Mouse (Mus musculus): ENCODE measurements around the gene Klhl5. TPM values are rescaled to one million over a fixed set of nuclear protein-coding genes. Genes with fewer than 3 reads are reported as not detected.

The Klhl5 gene
- polyA plus RNA-seq, 1 experiment from 2014 or later: 72.0 TPM

DNA sequence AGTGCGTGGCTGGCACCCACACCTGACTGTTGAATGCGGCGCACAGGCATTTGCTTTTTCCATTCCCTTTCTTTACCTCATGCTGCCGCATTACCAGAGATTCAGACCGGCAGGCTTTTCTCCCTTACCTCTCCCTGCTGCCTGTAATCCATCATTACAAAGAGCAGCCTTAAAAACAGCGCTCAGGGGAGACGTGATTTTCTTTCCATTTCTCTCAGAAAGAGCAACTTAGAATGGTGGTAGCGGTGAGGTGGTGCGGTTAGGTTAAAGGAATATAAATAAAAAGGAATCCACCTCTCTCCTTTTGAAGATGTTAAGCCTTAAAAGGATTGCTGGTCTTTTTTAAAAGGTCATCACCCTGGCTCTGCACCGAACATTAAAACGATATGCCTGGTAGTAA is 37.5 kb upstream of the Klhl5 start:
- DNase-seq (ENCODE audit: low spot score): no peak
- Histone ChIP-seq H3K4me2 (replicated peaks; ENCODE audit: low read depth, low read length) (no peak overlapping the region), H3K4me3 (ENCODE audit: low read depth, low read length) (no peak overlapping the region), H3K9ac (replicated peaks; ENCODE audit: low read depth) (no peak overlapping the region), H3K36me3 (ENCODE audit: insufficient read depth, low read length) (no peaks in the 10 kb centered on the region), H3K4me1 (ENCODE audit: insufficient read depth, low read depth, low read length) (no peaks in the 10 kb centered on the region), H3K9me3 (ENCODE audit: low read length) (no peaks in the 10 kb centered on the region), H3K27ac (ENCODE audit: low read length) (no peak overlapping the region), H3K27me3 (replicated peaks; ENCODE audit: insufficient read depth, low read length) (no peaks in the 10 kb centered on the region)
- no peak for TF ChIP-seq EP300 (IDR thresholded peaks at IDR 0.05)
- TF ChIP-seq CTCF (IDR thresholded peaks at IDR 0.05): no peak
- no peak for ATAC-seq
- WGBS: 81% methylated on average over 11 of the region's 11 CpGs

DNA sequence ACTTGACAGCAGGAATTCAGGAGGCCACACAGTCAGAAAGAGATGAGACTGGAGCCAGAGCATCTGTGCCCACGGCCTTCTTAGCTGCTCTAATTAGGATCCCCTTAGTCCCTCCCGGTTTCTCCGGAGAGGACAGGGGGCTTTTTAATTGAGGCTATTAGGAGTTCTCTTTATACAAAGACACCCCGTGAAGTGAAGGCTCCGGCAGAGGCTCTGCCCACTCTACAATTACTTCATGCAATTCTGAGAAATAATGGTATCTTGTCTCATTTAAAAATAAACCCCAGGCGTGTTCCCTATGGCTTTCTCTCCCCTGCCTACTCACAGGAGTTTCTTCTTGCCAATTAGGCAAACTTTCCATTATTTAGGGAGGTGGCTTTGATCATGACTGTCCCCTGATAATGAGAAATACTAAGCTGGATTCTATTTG is 35.6 kb upstream of the Klhl5 start:
- no peak for ATAC-seq
- Histone ChIP-seq H3K36me3 (ENCODE audit: insufficient read depth, low read length) (no peaks in the 10 kb centered on the region), H3K27me3 (replicated peaks; ENCODE audit: insufficient read depth, low read length) (no peaks in the 10 kb centered on the region), H3K27ac (ENCODE audit: low read length) (no peak overlapping the region), H3K9ac (replicated peaks; ENCODE audit: low read depth) (no peak overlapping the region), H3K4me3 (ENCODE audit: low read depth, low read length) (no peak overlapping the region), H3K4me2 (replicated peaks; ENCODE audit: low read depth, low read length) (no peak overlapping the region), H3K9me3 (ENCODE audit: low read length) (no peaks in the 10 kb centered on the region), H3K4me1 (ENCODE audit: insufficient read depth, low read depth, low read length) (no peaks in the 10 kb centered on the region)
- no peak for TF ChIP-seq EP300 (IDR thresholded peaks at IDR 0.05)
- no peak for TF ChIP-seq CTCF (IDR thresholded peaks at IDR 0.05)
- no peak for DNase-seq (ENCODE audit: low spot score)
- WGBS: 72% methylated on average over 6 of the region's 6 CpGs

DNA sequence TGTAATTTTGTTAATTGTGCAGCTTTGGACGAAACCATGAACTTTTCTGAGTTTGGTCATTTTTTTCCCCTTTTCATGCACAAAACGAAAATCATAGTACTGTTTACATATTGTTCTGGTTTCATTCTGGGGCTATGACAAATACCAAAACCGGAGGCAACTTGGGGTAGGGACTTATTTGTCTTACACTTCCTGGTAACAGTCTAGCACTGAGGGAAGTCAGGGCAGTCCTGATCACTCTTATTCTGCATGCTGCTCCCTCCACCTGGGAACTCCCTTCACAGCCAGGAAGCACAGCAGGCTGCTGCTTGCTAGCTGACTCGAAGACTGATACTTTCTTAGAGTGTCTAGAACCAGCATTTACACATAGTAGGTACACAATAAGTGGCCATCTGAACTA is 34.1 kb upstream of the Klhl5 start:
- no peaks in the 10 kb centered on the region for H3K9me3 ChIP-seq (ENCODE audit: low read length)
- H3K9ac ChIP-seq (replicated peaks; ENCODE audit: low read depth): no peak overlapping the region
- no peak overlapping the region for H3K4me2 ChIP-seq (replicated peaks; ENCODE audit: low read depth, low read length)
- no peak overlapping the region for H3K27ac ChIP-seq (ENCODE audit: low read length)
- no peaks in the 10 kb centered on the region for H3K27me3 ChIP-seq (replicated peaks; ENCODE audit: insufficient read depth, low read length)
- DNase-seq (ENCODE audit: low spot score): no peak
- no peaks in the 10 kb centered on the region for H3K36me3 ChIP-seq (ENCODE audit: insufficient read depth, low read length)
- 53% methylated on average over 4 of the region's 4 CpGs for WGBS
- no peak overlapping the region for H3K4me3 ChIP-seq (ENCODE audit: low read depth, low read length)
- no peaks in the 10 kb centered on the region for H3K4me1 ChIP-seq (ENCODE audit: insufficient read depth, low read depth, low read length)
- ATAC-seq: no peak
- TF ChIP-seq CTCF (IDR thresholded peaks at IDR 0.05): no peak
- TF ChIP-seq EP300 (IDR thresholded peaks at IDR 0.05): no peak

DNA sequence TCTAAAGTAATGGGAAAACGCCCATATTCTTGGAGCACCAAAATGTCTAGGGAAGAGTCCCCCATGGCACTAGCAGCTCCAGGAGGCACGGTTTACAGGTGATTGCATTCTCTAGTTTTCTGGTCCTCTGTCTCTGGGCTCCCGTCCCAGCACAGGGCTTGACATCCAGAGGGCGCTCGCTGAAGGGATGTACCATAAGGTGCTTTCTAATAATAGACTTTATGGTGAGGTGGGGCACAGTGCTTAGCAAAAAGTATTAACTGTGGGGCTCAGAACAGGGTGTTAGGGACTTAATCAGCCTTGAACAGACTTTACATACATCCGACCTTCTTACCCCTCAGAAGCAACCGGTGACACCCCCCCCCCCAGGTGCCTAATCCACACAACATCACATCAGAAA is 32.6 kb upstream of the Klhl5 start:
- no peaks in the 10 kb centered on the region for H3K36me3 ChIP-seq (ENCODE audit: insufficient read depth, low read length)
- H3K27me3 ChIP-seq (replicated peaks; ENCODE audit: insufficient read depth, low read length): no peaks in the 10 kb centered on the region
- H3K4me3 ChIP-seq (ENCODE audit: low read depth, low read length): no peak overlapping the region
- H3K9ac ChIP-seq (replicated peaks; ENCODE audit: low read depth): no peak overlapping the region
- no peak for ATAC-seq
- H3K27ac ChIP-seq (ENCODE audit: low read length): no peak overlapping the region
- DNase-seq (ENCODE audit: low spot score): no peak
- no peaks in the 10 kb centered on the region for H3K9me3 ChIP-seq (ENCODE audit: low read length)
- no peaks in the 10 kb centered on the region for H3K4me1 ChIP-seq (ENCODE audit: insufficient read depth, low read depth, low read length)
- TF ChIP-seq CTCF (IDR thresholded peaks at IDR 0.05): peak; percentile 48
- no peak for TF ChIP-seq EP300 (IDR thresholded peaks at IDR 0.05)
- no peak overlapping the region for H3K4me2 ChIP-seq (replicated peaks; ENCODE audit: low read depth, low read length)
- 62% methylated on average over 7 of the region's 7 CpGs for WGBS

DNA sequence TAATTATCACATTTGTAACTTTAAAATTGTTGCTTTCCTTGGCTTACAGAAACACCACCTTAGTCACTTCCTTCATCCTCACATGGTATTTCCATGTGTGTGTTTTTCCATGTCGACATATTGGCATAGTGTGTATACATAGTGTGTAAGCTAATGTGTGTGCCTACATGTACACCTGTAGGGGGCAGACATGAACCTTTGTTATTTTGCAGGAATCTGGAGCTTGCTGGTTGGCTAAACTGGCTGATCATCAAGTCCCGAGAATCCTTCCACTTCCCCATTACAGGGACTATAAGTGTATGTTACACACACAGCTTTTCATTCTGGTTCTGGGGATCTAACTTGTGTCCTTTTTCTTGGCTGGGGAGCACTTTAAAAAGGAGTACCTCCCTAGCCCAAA is 31.3 kb upstream of the Klhl5 start:
- Histone ChIP-seq H3K27ac (ENCODE audit: low read length) (no peak overlapping the region), H3K4me2 (replicated peaks; ENCODE audit: low read depth, low read length) (no peak overlapping the region), H3K9ac (replicated peaks; ENCODE audit: low read depth) (no peak overlapping the region), H3K9me3 (ENCODE audit: low read length) (no peaks in the 10 kb centered on the region), H3K27me3 (replicated peaks; ENCODE audit: insufficient read depth, low read length) (no peaks in the 10 kb centered on the region), H3K36me3 (ENCODE audit: insufficient read depth, low read length) (no peaks in the 10 kb centered on the region), H3K4me1 (ENCODE audit: insufficient read depth, low read depth, low read length) (no peaks in the 10 kb centered on the region), H3K4me3 (ENCODE audit: low read depth, low read length) (no peak overlapping the region)
- DNase-seq (ENCODE audit: low spot score): peak; percentile 38
- no peak for ATAC-seq
- TF ChIP-seq EP300 (IDR thresholded peaks at IDR 0.05) (no peak), CTCF (IDR thresholded peaks at IDR 0.05) (peak; percentile 53)
- 48% methylated on average over 2 of the region's 2 CpGs for WGBS

DNA sequence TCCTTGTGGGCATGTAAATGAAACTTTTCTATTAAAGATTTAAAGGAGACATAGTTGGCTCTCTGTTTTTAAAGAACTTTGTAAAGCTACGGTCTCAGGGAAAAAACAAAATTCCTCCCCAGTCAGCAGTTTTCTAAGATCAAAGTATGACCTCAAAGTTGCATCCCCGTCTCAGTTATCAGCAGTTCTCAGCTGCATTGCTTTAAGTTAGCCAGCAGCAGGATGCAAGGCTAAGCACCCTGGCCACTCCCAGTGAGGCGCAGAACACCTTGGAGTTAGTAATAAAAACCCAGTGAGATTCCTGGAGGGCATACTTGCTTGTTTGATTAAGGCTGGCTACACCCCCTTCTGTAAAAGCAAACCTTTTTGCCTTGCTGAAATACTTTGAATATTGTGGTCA is 30.6 kb upstream of the Klhl5 start:
- Histone ChIP-seq H3K4me1 (ENCODE audit: insufficient read depth, low read depth, low read length) (no peaks in the 10 kb centered on the region), H3K36me3 (ENCODE audit: insufficient read depth, low read length) (no peaks in the 10 kb centered on the region), H3K27ac (ENCODE audit: low read length) (no peak overlapping the region), H3K9me3 (ENCODE audit: low read length) (no peaks in the 10 kb centered on the region), H3K27me3 (replicated peaks; ENCODE audit: insufficient read depth, low read length) (no peaks in the 10 kb centered on the region), H3K4me2 (replicated peaks; ENCODE audit: low read depth, low read length) (no peak overlapping the region), H3K9ac (replicated peaks; ENCODE audit: low read depth) (no peak overlapping the region), H3K4me3 (ENCODE audit: low read depth, low read length) (no peak overlapping the region)
- DNase-seq (ENCODE audit: low spot score) (peak; percentile 45), ATAC-seq (no peak; the same call in 1 of the 2 replicates)
- WGBS: 38% methylated on average over 3 of the region's 3 CpGs
- TF ChIP-seq CTCF (IDR thresholded peaks at IDR 0.05) (no peak), EP300 (IDR thresholded peaks at IDR 0.05) (no peak)

DNA sequence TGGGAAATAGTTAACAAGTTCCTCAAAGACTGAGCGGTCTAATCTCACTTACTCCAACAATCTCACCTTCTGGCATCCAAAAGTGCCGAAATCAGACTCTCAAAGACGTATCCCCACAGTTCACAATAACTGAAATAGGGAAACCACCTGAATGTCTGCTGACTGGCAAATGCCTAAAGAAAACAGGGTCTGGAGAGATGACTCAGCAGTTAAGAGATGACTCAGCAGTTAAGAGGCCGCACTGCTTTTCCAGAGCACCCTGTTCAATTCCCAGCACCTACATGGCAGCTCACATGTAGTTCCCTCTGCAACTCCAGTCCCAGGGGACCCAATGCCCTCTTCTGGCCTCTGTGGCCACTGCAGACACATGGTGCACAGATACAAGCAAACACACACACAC is 29.3 kb upstream of the Klhl5 start:
- Histone ChIP-seq H3K27ac (ENCODE audit: low read length) (no peak overlapping the region), H3K27me3 (replicated peaks; ENCODE audit: insufficient read depth, low read length) (no peaks in the 10 kb centered on the region), H3K4me3 (ENCODE audit: low read depth, low read length) (no peak overlapping the region), H3K9me3 (ENCODE audit: low read length) (no peaks in the 10 kb centered on the region), H3K9ac (replicated peaks; ENCODE audit: low read depth) (no peak overlapping the region), H3K36me3 (ENCODE audit: insufficient read depth, low read length) (no peaks in the 10 kb centered on the region), H3K4me2 (replicated peaks; ENCODE audit: low read depth, low read length) (no peak overlapping the region), H3K4me1 (ENCODE audit: insufficient read depth, low read depth, low read length) (no peaks in the 10 kb centered on the region)
- TF ChIP-seq EP300 (IDR thresholded peaks at IDR 0.05) (no peak), CTCF (IDR thresholded peaks at IDR 0.05) (no peak)
- WGBS: 91% methylated on average over 4 of the region's 4 CpGs
- no peak for ATAC-seq
- DNase-seq (ENCODE audit: low spot score): no peak
